Mouse (Mus musculus) kidney, postnatal 0 days (tissue): ENCODE measurements around the gene Mfsd2a. TPM values are rescaled to one million over a fixed set of nuclear protein-coding genes. Genes with fewer than 3 reads are reported as not detected.
A peak's percentile ranks its signal among the peaks of the same experiment; 100 is the strongest.

ENCODE experiments used
- ATAC-seq: fragments of 200-750 bp; cut with Nextera tagmentation; replicated peaks from 2 replicates; pipeline ENCODE4 v1.8.0; 2017; ENCODE audit warnings: low read depth, moderate number of reproducible peaks, moderate TSS enrichment, moderate library complexity; ENCODE audit not compliant: low FRiP score
- DNase-seq: peaks from one replicate; pipeline ENCODE4 v3.0.0-alpha.2; 2016; ENCODE audit warnings: low spot score
- H3K27ac ChIP-seq: fragments of 300-500 bp; sonication (generic); 2 replicates; pipeline ENCODE4 v1.5.1; 2014; ENCODE audit warnings: mild to moderate bottlenecking
- H3K27me3 ChIP-seq: fragments of 300-500 bp; sonication (generic); 2 replicates; pipeline ENCODE4 v1.6.1; 2014; ENCODE audit warnings: low read length, mixed read lengths; ENCODE audit not compliant: insufficient read depth
- H3K36me3 ChIP-seq: fragments of 300-500 bp; sonication (generic); 2 replicates; pipeline ENCODE4 v1.6.1; 2014; ENCODE audit warnings: low read length, mixed read lengths; ENCODE audit not compliant: insufficient read depth
- H3K4me1 ChIP-seq: fragments of 300-500 bp; sonication (generic); replicated peaks from 2 replicates; pipeline ENCODE4 v1.6.1; 2014; ENCODE audit warnings: antibody characterized with exemption, low read length, mixed read lengths; ENCODE audit not compliant: insufficient read depth
- H3K4me2 ChIP-seq: fragments of 300-500 bp; sonication (generic); 2 replicates; pipeline ENCODE4 v1.6.1; 2014; ENCODE audit warnings: mild to moderate bottlenecking, low read length, moderate library complexity, mixed read lengths
- H3K4me3 ChIP-seq: fragments of 300-500 bp; sonication (generic); replicated peaks from 2 replicates; pipeline ENCODE4 v1.5.1; 2014; ENCODE audit warnings: low read depth, low read length
- H3K9ac ChIP-seq: fragments of 300-500 bp; sonication (generic); 2 replicates; pipeline ENCODE4 v1.6.1; 2014; ENCODE audit warnings: low read depth, low read length
- H3K9me3 ChIP-seq: fragments of 300-500 bp; sonication (generic); replicated peaks from 2 replicates; pipeline ENCODE4 v1.6.1; 2016; ENCODE audit warnings: low read length, inconsistent platforms, mixed read lengths
- CTCF ChIP-seq: IDR thresholded peaks from 2 replicates; pipeline ENCODE4 v1.5.1; 2016; ENCODE audit warnings: antibody characterized with exemption, low read depth, mild to moderate bottlenecking, moderate library complexity
- WGBS: fragments of 180-500 bp; shearing (Covaris S2); extraction: QIAGEN DNeasy Blood & Tissue Kit; methylation state at CpG from one replicate; pipeline ENCODE4 v1.1.7; 2014; 5-methylcytosine and 5-hydroxymethylcytosine counted together
- polyA plus RNA-seq: library from polyadenylated mRNA; unstranded; fragments of >200 nt; fragmentation: Nextera tagmentation; extraction: Ambion mirVana; gene quantifications from 2 replicates; pipeline ENCODE4 v1.2.1, GENCODE M21; 2015

Gene Mfsd2a
- polyA plus RNA-seq, 1 experiment from 2014 or later = 1.8 TPM

DNA sequence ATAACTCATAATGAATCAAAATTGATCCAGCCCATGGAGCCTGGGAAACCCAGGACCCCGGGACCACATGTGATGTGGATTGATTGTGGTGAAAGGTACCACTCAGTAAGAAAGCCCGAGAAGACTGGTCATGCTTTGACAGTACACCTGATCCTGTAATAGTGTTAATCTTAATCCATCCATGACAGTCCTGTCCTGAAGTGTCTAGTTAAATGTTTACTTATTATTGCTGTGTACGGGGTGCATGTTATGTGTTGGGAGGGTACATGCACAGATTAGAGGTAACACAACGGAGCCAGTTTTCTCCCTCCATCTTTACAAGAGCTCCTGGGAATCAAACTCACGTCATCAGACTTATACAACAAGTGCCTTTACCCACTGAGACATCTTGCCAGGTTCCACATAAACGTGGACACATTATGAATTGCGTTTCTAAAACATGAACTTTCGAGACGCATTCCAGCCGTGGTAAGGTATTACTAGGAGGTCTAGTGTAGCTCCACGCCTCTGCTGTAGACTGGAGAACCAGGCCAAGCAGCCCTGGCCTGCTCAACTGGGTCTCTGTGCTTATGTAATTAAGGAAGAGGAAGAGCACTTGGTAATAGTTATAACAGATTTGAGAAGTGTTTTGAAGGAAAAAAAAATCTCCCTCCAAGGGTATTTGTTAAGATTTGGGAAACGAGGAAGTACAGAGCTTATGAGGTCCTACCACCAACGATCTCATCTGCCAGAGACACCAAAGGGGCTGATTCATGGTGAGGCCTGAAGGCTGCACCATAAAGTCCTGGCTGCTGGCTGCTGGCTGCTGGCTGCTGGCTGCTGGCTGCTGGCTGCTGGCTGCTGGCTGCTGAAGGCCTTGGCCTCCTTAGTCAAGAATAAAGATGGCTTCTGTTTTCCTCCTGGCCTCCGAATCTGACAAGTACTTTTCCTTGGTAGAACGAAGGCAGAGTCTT, 37.3 kb downstream of the Mfsd2a start:
- 70% methylated on average over 15 of the region's 15 CpGs for WGBS
- Histone ChIP-seq H3K9me3 (no peaks in the 10 kb centered on the region), H3K4me3 (no peak overlapping the region), H3K27me3 (no peaks in the 10 kb centered on the region), H3K27ac (0 out of 2 replicates have a peak overlapping the region, but pooled peaks have one; percentile 58), H3K36me3 (no peaks in the 10 kb centered on the region), H3K9ac (0 out of 2 replicates have a peak overlapping the region, but pooled peaks have one; percentile 18), H3K4me2 (no peak overlapping the region), H3K4me1 (no peaks in the 10 kb centered on the region)
- DNase-seq (peak; percentile 17), ATAC-seq (peak; percentile 84)
- TF ChIP-seq CTCF = no peak

DNA sequence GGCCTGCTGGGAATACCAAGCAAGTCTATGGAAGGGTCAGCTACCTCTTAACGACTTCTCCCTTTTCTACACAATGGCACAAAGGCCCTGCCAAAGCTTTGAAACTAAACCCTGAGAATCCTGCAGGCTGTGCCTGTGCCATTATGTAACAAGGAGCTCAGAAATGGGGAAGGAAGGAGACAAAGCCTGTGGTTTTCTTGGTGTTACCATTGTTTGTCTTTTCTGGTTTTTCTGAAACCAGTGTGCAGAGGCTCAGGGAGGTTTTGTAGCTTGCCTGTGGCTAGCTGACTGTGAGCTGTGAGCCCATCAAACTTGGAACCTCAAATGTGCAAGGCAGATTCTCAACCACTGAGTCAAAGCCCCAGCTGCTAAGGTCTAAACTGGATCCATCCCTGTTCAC, 38.1 kb downstream of the Mfsd2a start:
- Histone ChIP-seq H3K36me3 (no peaks in the 10 kb centered on the region), H3K27me3 (no peaks in the 10 kb centered on the region), H3K9ac (no peak overlapping the region), H3K4me1 (no peaks in the 10 kb centered on the region), H3K4me3 (no peak overlapping the region), H3K27ac (peak overlapping the region; percentile 42), H3K4me2 (no peak overlapping the region), H3K9me3 (no peaks in the 10 kb centered on the region)
- no peak for ATAC-seq
- 14% methylated on average over 1 of the region's 1 CpGs for WGBS
- DNase-seq = no peak
- TF ChIP-seq CTCF = no peak

DNA sequence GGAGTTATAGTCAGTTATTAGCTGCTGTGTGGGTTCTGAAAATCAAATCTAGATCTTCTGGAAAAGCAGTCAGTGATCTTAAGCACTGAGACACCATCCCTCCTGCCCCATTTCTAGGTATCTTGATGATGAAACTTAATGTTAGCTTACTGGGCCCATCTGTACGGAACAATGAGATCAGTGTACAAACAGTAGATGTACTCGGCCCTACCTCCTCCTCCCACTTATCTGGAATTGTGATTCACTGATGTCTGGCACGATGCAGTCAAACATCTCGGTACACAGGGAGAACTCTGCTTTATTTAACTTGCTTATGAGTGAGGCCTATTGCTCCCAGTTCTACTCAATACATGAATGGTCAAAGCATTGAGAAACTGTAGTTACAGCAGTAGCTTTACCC, 45.0 kb downstream of the Mfsd2a start:
- Histone ChIP-seq H3K9ac (no peak overlapping the region), H3K4me2 (no peak overlapping the region), H3K4me1 (no peaks in the 10 kb centered on the region), H3K36me3 (no peaks in the 10 kb centered on the region), H3K9me3 (no peaks in the 10 kb centered on the region), H3K27ac (no peak overlapping the region), H3K4me3 (no peak overlapping the region), H3K27me3 (no peaks in the 10 kb centered on the region)
- ATAC-seq = no peak
- WGBS = 83% methylated on average over 4 of the region's 4 CpGs
- TF ChIP-seq CTCF = no peak
- no peak for DNase-seq

DNA sequence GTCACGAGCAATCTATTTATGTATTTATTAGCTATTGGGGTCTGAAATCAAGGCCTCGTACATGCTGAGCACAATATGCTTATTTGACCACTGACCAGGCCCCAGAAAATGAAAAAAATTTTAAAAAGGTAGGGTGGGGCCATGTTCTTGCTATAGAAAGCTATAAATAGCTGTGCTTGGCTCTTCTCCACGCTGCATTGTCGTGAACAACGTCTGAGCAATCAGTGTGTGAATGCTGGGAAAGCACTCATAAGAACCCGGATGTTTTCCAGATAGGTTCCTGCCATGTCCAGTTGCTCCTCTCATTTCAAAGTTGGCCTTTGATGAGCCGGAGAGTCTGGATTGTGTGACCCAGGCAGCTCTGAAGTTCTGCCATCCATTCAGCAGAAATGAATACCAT, 46.8 kb downstream of the Mfsd2a start:
- DNase-seq (no peak), ATAC-seq (no peak)
- Histone ChIP-seq H3K27me3 (no peaks in the 10 kb centered on the region), H3K36me3 (no peaks in the 10 kb centered on the region), H3K27ac (no peak overlapping the region), H3K9me3 (no peaks in the 10 kb centered on the region), H3K4me3 (no peak overlapping the region), H3K4me2 (no peak overlapping the region), H3K9ac (no peak overlapping the region), H3K4me1 (no peaks in the 10 kb centered on the region)
- 71% methylated on average over 7 of the region's 7 CpGs for WGBS
- no peak for TF ChIP-seq CTCF

DNA sequence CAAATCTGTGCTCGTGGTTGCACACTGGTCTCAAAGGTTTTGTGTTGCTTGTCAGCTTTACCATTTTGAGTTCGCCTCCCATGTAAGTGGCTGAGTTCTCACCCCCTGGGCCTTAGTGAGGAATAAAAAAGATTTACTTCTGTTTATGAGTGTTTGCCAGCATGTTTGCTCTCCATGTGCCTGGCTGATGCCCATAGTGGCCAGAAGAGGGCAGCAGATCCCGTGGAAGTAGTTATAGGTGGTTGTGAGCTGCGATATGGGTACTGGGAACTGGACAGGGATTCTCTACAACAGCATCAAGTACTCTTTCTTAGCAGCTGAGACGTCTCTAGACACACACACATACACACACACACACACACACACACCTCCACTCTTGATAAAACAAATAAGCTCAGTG, 48.4 kb downstream of the Mfsd2a start:
- DNase-seq (no peak), ATAC-seq (no peak)
- H3K9ac ChIP-seq = no peak overlapping the region
- no peaks in the 10 kb centered on the region for H3K36me3 ChIP-seq
- H3K27ac ChIP-seq = no peak overlapping the region
- H3K4me1 ChIP-seq = no peaks in the 10 kb centered on the region
- H3K27me3 ChIP-seq = no peaks in the 10 kb centered on the region
- H3K4me2 ChIP-seq = no peak overlapping the region
- TF ChIP-seq CTCF = peak; percentile 58
- H3K4me3 ChIP-seq = no peak overlapping the region
- 71% methylated on average over 5 of the region's 5 CpGs for WGBS
- no peaks in the 10 kb centered on the region for H3K9me3 ChIP-seq

DNA sequence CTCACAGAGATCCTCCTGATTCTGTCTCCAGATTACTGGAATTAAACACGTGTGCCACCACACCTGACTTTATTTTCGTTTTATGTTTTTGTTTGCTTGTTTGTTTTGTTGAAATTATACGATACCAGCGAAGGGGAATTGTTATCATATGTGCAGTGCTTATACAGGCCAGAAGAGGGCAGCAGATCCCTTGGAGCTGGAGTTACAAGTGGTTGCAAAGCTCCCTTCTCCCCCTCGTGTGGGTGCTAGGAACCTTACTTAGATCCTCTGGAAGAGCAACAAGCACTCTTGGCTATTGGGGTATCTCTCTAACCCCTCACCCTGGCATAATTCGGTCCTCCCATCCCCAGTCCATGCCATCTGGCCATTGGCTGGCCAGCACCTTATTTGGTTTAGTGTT, 50.4 kb downstream of the Mfsd2a start:
- H3K9ac ChIP-seq = no peak overlapping the region
- H3K4me1 ChIP-seq = no peaks in the 10 kb centered on the region
- peak; percentile 74 for TF ChIP-seq CTCF
- DNase-seq (no peak), ATAC-seq (no peak)
- no peaks in the 10 kb centered on the region for H3K36me3 ChIP-seq
- H3K9me3 ChIP-seq = no peaks in the 10 kb centered on the region
- no peak overlapping the region for H3K4me3 ChIP-seq
- no peak overlapping the region for H3K27ac ChIP-seq
- H3K27me3 ChIP-seq = no peaks in the 10 kb centered on the region
- H3K4me2 ChIP-seq = no peak overlapping the region
- WGBS = 52% methylated on average over 6 of the region's 6 CpGs
